In genomic region chr19:6849506-6850068, GRCm38 (mm10) we compare ENCODE assay signal across 15 mouse cellular contexts.
"Had no signal": no experiment of that assay in that cellular context is flagged by ENCODE, and none has a peak within 500 bp of the region (broad histone marks: within the 10 kb centered on the region; RNA-seq: fewer than 3 reads in every experiment).

No protein-coding gene starts in this region.

- H3K4me2 ChIP-seq: kidney, embryonic 15.5 days; liver, embryonic 11.5 days; liver, embryonic 15.5 days; midbrain, embryonic 15.5 days; neural tube, embryonic 13.5 days had no signal

- H3K9ac ChIP-seq: kidney, embryonic 15.5 days; liver, embryonic 15.5 days; midbrain, embryonic 15.5 days; neural tube, embryonic 13.5 days had no signal

- ATAC-seq: lung, postnatal 0 days; midbrain, embryonic 15.5 days had no signal

- H3K4me1 ChIP-seq: liver, embryonic 15.5 days had no signal

- H3K36me3 ChIP-seq: kidney, embryonic 15.5 days; limb, embryonic 10.5 days; liver, embryonic 15.5 days; midbrain, embryonic 10.5 days; midbrain, embryonic 15.5 days; neural tube, embryonic 13.5 days had no signal

- H3K9me3 ChIP-seq: kidney, embryonic 15.5 days; limb, embryonic 10.5 days; liver, embryonic 15.5 days; midbrain, embryonic 10.5 days; midbrain, embryonic 15.5 days; neural tube, embryonic 13.5 days had no signal

- H3K4me3 ChIP-seq: kidney, embryonic 15.5 days; left cerebral cortex, adult 2 months; limb, embryonic 10.5 days; liver, embryonic 15.5 days; midbrain, embryonic 10.5 days; midbrain, embryonic 15.5 days; neural tube, embryonic 13.5 days had no signal

- DNase-seq: kidney, adult 2 months; kidney, postnatal 14 days; lung, adult 2 months; right cerebral cortex, adult 18-20 months; thymus, postnatal 36 days had no signal

- H3K27ac ChIP-seq: kidney, embryonic 15.5 days; left cerebral cortex, adult 2 months; limb, embryonic 10.5 days; liver, embryonic 15.5 days; midbrain, embryonic 10.5 days; midbrain, embryonic 15.5 days; neural tube, embryonic 13.5 days; stomach, postnatal 0 days had no signal
